Mouse (Mus musculus) E14TG2a.4 (cell line): Measurements from ENCODE around the gene Cc2d1b.

Experiments
- CTCF ChIP-seq: conservative IDR thresholded peaks from 2 replicates; pipeline ENCODE4 v1.5.1; 2014; ENCODE audit warnings: low read length
- NANOG ChIP-seq: IDR thresholded peaks from 2 replicates; pipeline ENCODE4 v1.6.1; 2014; ENCODE audit warnings: borderline replicate concordance, low read length, mixed read lengths

DNA sequence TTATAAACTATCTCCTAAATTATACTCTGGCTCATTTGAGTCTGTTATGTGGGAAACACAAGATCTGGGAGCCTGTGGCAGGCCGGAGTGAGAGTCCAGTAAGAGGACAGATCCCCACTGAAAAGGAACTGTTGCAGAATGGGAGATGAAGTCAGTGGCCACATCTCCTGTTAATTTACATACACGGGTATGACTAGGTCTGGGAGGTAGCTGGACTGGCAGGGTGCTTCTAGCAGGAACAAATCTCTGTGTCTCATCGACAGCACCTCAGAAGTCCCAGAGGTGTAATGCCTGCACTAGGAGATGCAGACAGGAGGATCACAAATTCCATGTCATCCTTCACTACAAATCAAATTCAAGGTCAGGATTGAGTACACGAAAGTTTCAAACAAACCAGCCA, 1.2 kb upstream of the Cc2d1b start:
- TF ChIP-seq CTCF (no peak), NANOG (0 out of 2 replicates have a peak, but pooled peaks have one; percentile 21)
